Mouse (Mus musculus) erythroblast, embryonic 14.5 days (primary cell): ENCODE data around the gene Apon. TPM values are rescaled to one million over a fixed set of nuclear protein-coding genes. Genes with fewer than 3 reads are reported as not detected.
"Not testable (repeated sequence)": the region's sequence is repeated elsewhere in the genome, so short reads cannot be mapped to it uniquely, and the experiment has no call there.

ENCODE experiments used
- H3K27me3 ChIP-seq: 2 replicates; pipeline ENCODE4 v1.6.1; 2012; ENCODE audit warnings: inconsistent platforms; ENCODE audit not compliant: control insufficient read depth
- H3K36me3 ChIP-seq: 2 replicates; pipeline ENCODE4 v1.6.1; 2012; ENCODE audit warnings: mild to moderate bottlenecking, inconsistent platforms; ENCODE audit not compliant: control insufficient read depth
- H3K4me1 ChIP-seq: 2 replicates; pipeline ENCODE4 v1.6.1; 2012; ENCODE audit warnings: inconsistent platforms; ENCODE audit not compliant: control insufficient read depth
- H3K4me3 ChIP-seq: replicated peaks from 2 replicates; pipeline ENCODE3; 2012; ENCODE audit warnings: moderate library complexity, mild to moderate bottlenecking, inconsistent platforms
- H3K9me3 ChIP-seq: 2 replicates; pipeline ENCODE4 v1.6.1; 2012; ENCODE audit warnings: low read length, inconsistent platforms, mixed read lengths; ENCODE audit not compliant: control insufficient read depth
- GATA1 ChIP-seq: IDR thresholded peaks from 2 replicates; pipeline ENCODE4 v1.6.1; 2012; ENCODE audit warnings: low read length, inconsistent platforms, mixed read lengths
- TAL1 ChIP-seq: IDR thresholded peaks from 3 replicates; pipeline ENCODE4 v1.6.1; 2012; ENCODE audit warnings: low read length, inconsistent platforms, mixed read lengths
- polyA plus RNA-seq: library from polyadenylated mRNA; stranded (reverse); fragments of >175 nt; gene quantifications from 2 replicates; pipeline ENCODE4 v1.2.3, GENCODE M21; 2012

Apon gene
- polyA plus RNA-seq, 1 experiment, result 0.04 TPM

- peaks cover 5% of the 10 kb centered on the region for H3K4me1 ChIP-seq
- H3K4me3 ChIP-seq, result no peak overlapping the region
- H3K27me3 ChIP-seq, result no peaks in the 10 kb centered on the region
- TF ChIP-seq TAL1 (no peak), GATA1 (no peak)
- peaks cover 69% of the 10 kb centered on the region for H3K36me3 ChIP-seq
- H3K9me3 ChIP-seq, result no peaks in the 10 kb centered on the region
These were observed 29.1 kb downstream of the Apon start for GRCm38 (mm10) chr10:128282886-128283450.

- H3K9me3 ChIP-seq, result no peaks in the 10 kb centered on the region
- TF ChIP-seq GATA1, result no peak
- TF ChIP-seq TAL1, result no peak
- peaks cover 5% of the 10 kb centered on the region for H3K4me1 ChIP-seq
- H3K27me3 ChIP-seq, result no peaks in the 10 kb centered on the region
- H3K4me3 ChIP-seq, result no peak overlapping the region
- peaks cover 70% of the 10 kb centered on the region for H3K36me3 ChIP-seq
These were observed 30.0 kb downstream of the Apon start for GRCm38 (mm10) chr10:128283604-128284579.

- H3K36me3 ChIP-seq, result peaks cover 43% of the 10 kb centered on the region
- not testable (repeated sequence) for H3K9me3 ChIP-seq, H3K27me3 ChIP-seq, H3K4me1 ChIP-seq, H3K4me3 ChIP-seq
These were observed 36.7 kb downstream of the Apon start for GRCm38 (mm10) chr10:128290594-128290993.

GRCm38 (mm10) chr10:128296370-128297090 is 42.6 kb downstream of the Apon start:
- Histone ChIP-seq H3K27me3 (no peaks in the 10 kb centered on the region), H3K36me3 (peaks cover 13% of the 10 kb centered on the region), H3K4me1 (no peaks in the 10 kb centered on the region), H3K9me3 (no peaks in the 10 kb centered on the region), H3K4me3 (no peak overlapping the region)
- TF ChIP-seq GATA1 (no peak), TAL1 (no peak)

GRCm38 (mm10) chr10:128297221-128297620 is 43.3 kb downstream of the Apon start:
- no peaks in the 10 kb centered on the region for H3K27me3 ChIP-seq
- no peak overlapping the region for H3K4me3 ChIP-seq
- H3K9me3 ChIP-seq, result no peaks in the 10 kb centered on the region
- peaks cover 8% of the 10 kb centered on the region for H3K36me3 ChIP-seq
- H3K4me1 ChIP-seq, result peaks cover 4% of the 10 kb centered on the region
- no peak for TF ChIP-seq GATA1
- no peak for TF ChIP-seq TAL1

GRCm38 (mm10) chr10:128297622-128298021 is 43.7 kb downstream of the Apon start:
- Histone ChIP-seq H3K9me3 (no peaks in the 10 kb centered on the region), H3K27me3 (no peaks in the 10 kb centered on the region), H3K36me3 (peaks cover 4% of the 10 kb centered on the region), H3K4me1 (peaks cover 8% of the 10 kb centered on the region), H3K4me3 (no peak overlapping the region)
- no peak for TF ChIP-seq GATA1
- TF ChIP-seq TAL1, result no peak

- H3K4me3 ChIP-seq, result no peak overlapping the region
- no peaks in the 10 kb centered on the region for H3K27me3 ChIP-seq
- no peaks in the 10 kb centered on the region for H3K36me3 ChIP-seq
- no peaks in the 10 kb centered on the region for H3K9me3 ChIP-seq
- no peak; the same call in 2 of the 3 replicates for TF ChIP-seq TAL1
- no peak for TF ChIP-seq GATA1
- peaks cover 10% of the 10 kb centered on the region for H3K4me1 ChIP-seq
These were observed 44.3 kb downstream of the Apon start for GRCm38 (mm10) chr10:128298243-128298642.

- TF ChIP-seq GATA1 (no peak), TAL1 (no peak)
- Histone ChIP-seq H3K27me3 (no peaks in the 10 kb centered on the region), H3K4me3 (no peak within 1 kb of the TSS), H3K4me1 (peaks cover 11% of the 10 kb centered on the region), H3K36me3 (no peaks in the 10 kb centered on the region), H3K9me3 (no peaks in the 10 kb centered on the region)
These were observed 44.8 kb downstream of the Apon start, which contains the start of gene Il23a for GRCm38 (mm10) chr10:128298702-128299171. Il23a (minus strand) TSS chr10:128298752.

- Histone ChIP-seq H3K4me1 (peaks cover 32% of the 10 kb centered on the region), H3K36me3 (peaks cover 29% of the 10 kb centered on the region), H3K9me3 (no peaks in the 10 kb centered on the region), H3K27me3 (no peaks in the 10 kb centered on the region), H3K4me3 (peak overlapping the region; percentile 80)
- TF ChIP-seq TAL1 (no peak), GATA1 (no peak)
These were observed 48.5 kb downstream of the Apon start for GRCm38 (mm10) chr10:128302357-128302756.
